Mouse (Mus musculus): ENCODE measurements around the gene Stac3. TPM values are rescaled to one million over a fixed set of nuclear protein-coding genes. Genes with fewer than 3 reads are reported as not detected.

The Stac3 gene
- total and polyA plus RNA-seq, 3 experiments, result 0.08 to 0.79 (median 0.50) TPM

DNA sequence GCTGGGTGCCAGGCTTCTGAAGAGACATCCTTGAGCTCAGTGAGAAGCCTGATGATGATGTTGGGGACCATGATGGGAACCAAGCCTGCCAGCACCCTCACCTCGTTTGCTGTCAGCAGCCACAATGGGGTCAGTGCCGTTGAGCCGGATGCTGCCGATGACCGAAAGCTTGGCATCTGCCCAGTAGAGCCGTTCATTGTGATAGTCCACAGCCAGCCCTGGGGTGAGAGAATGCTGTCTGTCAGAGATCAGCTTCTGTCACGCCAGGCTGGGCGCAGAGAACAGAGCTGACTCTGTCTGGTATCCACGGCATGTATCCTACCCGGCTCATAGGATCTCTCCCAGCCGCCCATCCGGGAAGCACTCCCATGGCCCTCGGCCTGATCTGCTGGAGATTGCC lies 40.6 kb downstream of the Stac3 start:
- Histone ChIP-seq H3K9me3 (replicated peaks; ENCODE audit: low read length) (no peaks in the 10 kb centered on the region), H3K79me2 (replicated peaks; ENCODE audit: control insufficient read depth, extremely low read depth, insufficient read depth, poor library complexity, severe bottlenecking) (no peaks in the 10 kb centered on the region), H3K4me2 (ENCODE audit: insufficient read depth, low read depth, poor library complexity, severe bottlenecking) (no peak overlapping the region), H3K36me3 (replicated peaks in 1 of 2; ENCODE audit: control insufficient read depth in 1 of 2, insufficient read depth in 1 of 2, low read length in 1 of 2) (peaks cover 66 to 71% of the 10 kb centered on the region in 2 experiments), H3K9ac (ENCODE audit: insufficient read depth, low read depth) (no peak overlapping the region), H3K27me3 (replicated peaks) (peaks cover under 1% of the 10 kb centered on the region), H3K27ac (ENCODE audit: insufficient read depth, low read depth) (no peak overlapping the region), H3K4me3 (replicated peaks in 1 of 3; ENCODE audit: low read depth in 2 of 3, low read length in 2 of 3, poor library complexity in 1 of 3) (no peak overlapping the region), H3K4me1 (ENCODE audit: control insufficient read depth in 1 of 2, insufficient read depth in 2 of 2) (peaks cover 4 to 5% of the 10 kb centered on the region in 2 experiments; a peak in 3 of 4 replicates)
- dilution Hi-C loops (cut with MboI; ENCODE audit: extremely low pct_ligation_motif_present, extremely low pct_unique_long_range_greater_than_20kb, low sequenced_read_pairs), result no loop called here
- TF ChIP-seq SIN3A (IDR thresholded peaks at IDR 0.05; ENCODE audit: low read length) (no peak), E2F4 (IDR thresholded peaks at IDR 0.05; ENCODE audit: insufficient replicate concordance, low read depth, low read length) (no peak), MEF2A (IDR thresholded peaks at IDR 0.05; ENCODE audit: borderline replicate concordance, low read depth, low read length) (no peak), POLR2AphosphoS2 (IDR thresholded peaks at IDR 0.05; ENCODE audit: low read depth, low read length) (no peak), HCFC1 (IDR thresholded peaks at IDR 0.05; ENCODE audit: low read depth, low read length) (no peak), UBTF (IDR thresholded peaks at IDR 0.05; ENCODE audit: low read depth, low read length) (no peak)
- DNase-seq (ENCODE audit: extremely low read depth), result no peak
- in situ Hi-C loops (cut with MboI; ENCODE audit: low pct_ligation_motif_present, low pct_unique_long_range_greater_than_20kb, low sequenced_read_pairs), result loop anchor here (5.0 kb wide), 1 partner anchor 35 kb away; no protein-coding TSS in a partner anchor

DNA sequence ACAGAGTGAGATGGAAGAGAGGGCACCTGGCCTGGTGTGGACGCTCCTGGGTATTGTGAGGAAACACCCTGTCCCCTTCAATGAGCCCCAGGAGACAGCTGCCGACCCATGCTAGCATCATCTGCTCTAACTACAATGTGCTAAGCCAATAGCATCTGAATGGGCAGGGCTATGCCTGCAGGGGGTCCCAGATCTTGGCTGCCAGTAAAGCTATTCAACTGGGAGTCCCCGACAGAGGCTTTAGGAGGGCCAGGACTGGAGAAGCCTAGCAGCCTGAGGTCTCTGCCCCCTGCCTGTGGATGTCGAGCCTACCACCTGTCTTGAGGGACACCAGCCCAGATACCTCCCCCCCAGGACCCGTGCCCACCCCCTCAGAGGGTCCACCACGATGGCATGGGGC lies 41.2 kb downstream of the Stac3 start:
- Histone ChIP-seq H3K36me3 (replicated peaks in 1 of 2; ENCODE audit: control insufficient read depth in 1 of 2, insufficient read depth in 1 of 2, low read length in 1 of 2) (peaks cover 70 to 77% of the 10 kb centered on the region in 2 experiments), H3K4me2 (ENCODE audit: insufficient read depth, low read depth, poor library complexity, severe bottlenecking) (no peak overlapping the region), H3K27ac (ENCODE audit: insufficient read depth, low read depth) (no peak overlapping the region), H3K79me2 (replicated peaks; ENCODE audit: control insufficient read depth, extremely low read depth, insufficient read depth, poor library complexity, severe bottlenecking) (no peaks in the 10 kb centered on the region), H3K9ac (ENCODE audit: insufficient read depth, low read depth) (no peak overlapping the region), H3K4me3 (replicated peaks in 1 of 3; ENCODE audit: low read depth in 2 of 3, low read length in 2 of 3, poor library complexity in 1 of 3) (no peak overlapping the region), H3K4me1 (ENCODE audit: control insufficient read depth in 1 of 2, insufficient read depth in 2 of 2) (peaks cover 1% of the 10 kb centered on the region in 2 experiments; a peak in 2 of 4 replicates), H3K9me3 (replicated peaks; ENCODE audit: low read length) (no peaks in the 10 kb centered on the region), H3K27me3 (replicated peaks) (no peaks in the 10 kb centered on the region)
- dilution Hi-C loops (cut with MboI; ENCODE audit: extremely low pct_ligation_motif_present, extremely low pct_unique_long_range_greater_than_20kb, low sequenced_read_pairs) (no loop called here), in situ Hi-C loops (cut with MboI; ENCODE audit: low pct_ligation_motif_present, low pct_unique_long_range_greater_than_20kb, low sequenced_read_pairs) (loop anchor here (5.0 kb wide), 1 partner anchor 35 kb away; no protein-coding TSS in a partner anchor)
- DNase-seq (ENCODE audit: extremely low read depth), result no peak
- no peak for TF ChIP-seq EP300 (IDR thresholded peaks at IDR 0.05; ENCODE audit: low read length)
- TF ChIP-seq NELFE (IDR thresholded peaks at IDR 0.05; ENCODE audit: low read depth, low read length), result no peak
- TF ChIP-seq ZMIZ1 (IDR thresholded peaks at IDR 0.05; ENCODE audit: low read depth, low read length), result no peak
- no peak for TF ChIP-seq JUND (conservative IDR thresholded peaks at IDR 0.05; ENCODE audit: low read depth, low read length)
- TF ChIP-seq SMC3 (IDR thresholded peaks at IDR 0.05; ENCODE audit: low read depth, low read length), result no peak
- no peak for TF ChIP-seq POLR2A (IDR thresholded peaks at IDR 0.05; ENCODE audit: low read depth, low read length)

GRCm38 (mm10) chr10:127543916-127544315 lies 42.4 kb downstream of the Stac3 start:
- DNase-seq (ENCODE audit: extremely low read depth), result no peak
- in situ Hi-C loops (cut with MboI; ENCODE audit: low pct_ligation_motif_present, low pct_unique_long_range_greater_than_20kb, low sequenced_read_pairs) (loop anchor here (5.0 kb wide), 1 partner anchor 37 kb away; no protein-coding TSS in a partner anchor), dilution Hi-C loops (cut with MboI; ENCODE audit: extremely low pct_ligation_motif_present, extremely low pct_unique_long_range_greater_than_20kb, low sequenced_read_pairs) (no loop called here)
- TF ChIP-seq ZKSCAN1 (IDR thresholded peaks at IDR 0.05; ENCODE audit: borderline replicate concordance, low read depth, low read length) (no peak), JUND (conservative IDR thresholded peaks at IDR 0.05; ENCODE audit: low read depth, low read length) (no peak), TCF12 (IDR thresholded peaks at IDR 0.05; ENCODE audit: low read depth, low read length) (no peak), RAD21 (IDR thresholded peaks at IDR 0.05; ENCODE audit: low read depth, low read length) (no peak), ZMIZ1 (IDR thresholded peaks at IDR 0.05; ENCODE audit: low read depth, low read length) (no peak), UBTF (IDR thresholded peaks at IDR 0.05; ENCODE audit: low read depth, low read length) (no peak), SMC3 (IDR thresholded peaks at IDR 0.05; ENCODE audit: low read depth, low read length) (no peak), MAZ (IDR thresholded peaks at IDR 0.05; ENCODE audit: low read depth, low read length) (no peak), MXI1 (IDR thresholded peaks at IDR 0.05; ENCODE audit: low read depth, low read length) (no peak), SIN3A (IDR thresholded peaks at IDR 0.05; ENCODE audit: low read length) (no peak), KAT2A (IDR thresholded peaks at IDR 0.05; ENCODE audit: insufficient replicate concordance, low read length) (no peak), ZC3H11A (IDR thresholded peaks at IDR 0.05; ENCODE audit: low read depth, low read length) (no peak)
- Histone ChIP-seq H3K27me3 (replicated peaks) (no peaks in the 10 kb centered on the region), H3K4me1 (ENCODE audit: control insufficient read depth in 1 of 2, insufficient read depth in 2 of 2) (no peaks in the 10 kb centered on the region), H3K79me2 (replicated peaks; ENCODE audit: control insufficient read depth, extremely low read depth, insufficient read depth, poor library complexity, severe bottlenecking) (no peaks in the 10 kb centered on the region), H3K9me3 (replicated peaks; ENCODE audit: low read length) (no peaks in the 10 kb centered on the region), H3K27ac (ENCODE audit: insufficient read depth, low read depth) (no peak overlapping the region), H3K4me3 (replicated peaks in 1 of 3; ENCODE audit: low read depth in 2 of 3, low read length in 2 of 3, poor library complexity in 1 of 3) (no peak overlapping the region), H3K9ac (ENCODE audit: insufficient read depth, low read depth) (no peak overlapping the region), H3K4me2 (ENCODE audit: insufficient read depth, low read depth, poor library complexity, severe bottlenecking) (no peak overlapping the region), H3K36me3 (replicated peaks in 1 of 2; ENCODE audit: control insufficient read depth in 1 of 2, insufficient read depth in 1 of 2, low read length in 1 of 2) (peaks cover 75 to 86% of the 10 kb centered on the region in 2 experiments)
